Mouse (Mus musculus): Measurements from ENCODE around the gene Kremen1. TPM values are rescaled to one million over a fixed set of nuclear protein-coding genes. Genes with fewer than 3 reads are reported as not detected.
A peak's percentile ranks its signal among the peaks of the same experiment; 100 is the strongest.

Gene Kremen1
- polyA plus RNA-seq, 1 experiment = 27.8 TPM

DNA sequence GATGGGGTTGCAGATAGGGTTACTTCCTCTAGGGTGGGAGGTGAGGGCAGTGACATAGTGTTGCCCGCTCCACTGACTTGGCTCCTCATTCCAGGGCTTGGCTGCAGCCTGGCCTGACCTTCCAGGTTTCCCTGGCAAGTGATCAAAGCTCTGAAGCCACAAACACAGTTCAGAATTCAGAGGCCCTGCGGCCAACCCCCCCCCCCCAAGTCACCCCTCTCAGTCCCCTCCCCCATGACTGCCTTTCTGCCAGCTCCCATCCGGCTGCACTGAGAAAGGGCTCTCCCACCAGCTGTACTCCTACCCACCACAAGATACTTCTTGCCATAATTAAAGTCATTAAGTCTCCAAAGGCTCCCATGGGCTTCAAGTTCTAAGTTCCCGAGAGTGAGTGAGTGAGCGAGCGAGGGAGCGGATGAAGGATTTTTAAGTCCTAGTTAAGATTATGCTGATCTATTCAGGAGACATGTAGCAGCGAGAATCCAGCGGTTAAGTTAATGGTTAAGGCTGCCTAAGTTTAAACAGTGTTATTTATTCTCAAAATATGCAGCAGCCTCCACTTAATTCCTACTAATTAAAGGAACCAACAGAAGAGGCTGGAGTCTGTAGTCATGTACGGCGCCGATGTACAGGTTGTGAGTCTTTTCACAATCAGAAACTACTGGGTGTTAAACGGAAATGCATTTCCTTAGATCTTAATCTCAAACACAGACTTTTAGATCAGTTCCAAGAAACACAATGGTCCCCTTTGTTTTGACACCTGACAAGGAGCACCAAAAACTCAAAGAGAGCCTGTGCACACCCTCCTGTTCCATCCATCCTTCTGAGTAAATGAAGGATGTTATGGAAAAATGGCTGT, 36.0 kb upstream of the Kremen1 start:
- H3K27ac ChIP-seq (ENCODE audit: insufficient read depth, low read length) = no peak overlapping the region
- no peak overlapping the region for H3K9ac ChIP-seq (ENCODE audit: low read depth, poor library complexity, severe bottlenecking)
- TF ChIP-seq EP300 (IDR thresholded peaks at IDR 0.05; ENCODE audit: insufficient read depth, low read depth, low read length) (no peak), CTCF (IDR thresholded peaks at IDR 0.05; ENCODE audit: low read depth, low read length) (no peak), POLR2A (IDR thresholded peaks at IDR 0.05; ENCODE audit: insufficient read depth, low read length) (no peak)
- no peaks in the 10 kb centered on the region; the same call in 1 of the 2 replicates for H3K36me3 ChIP-seq (ENCODE audit: control insufficient read depth, insufficient read depth, low read length, poor library complexity, severe bottlenecking)
- H3K27me3 ChIP-seq (ENCODE audit: control insufficient read depth, insufficient read depth, low read length, poor library complexity, severe bottlenecking) = no peaks in the 10 kb centered on the region
- peaks cover 5% of the 10 kb centered on the region; the same call in 1 of the 2 replicates for H3K9me3 ChIP-seq (replicated peaks; ENCODE audit: control insufficient read depth, insufficient read depth, low read length, poor library complexity, severe bottlenecking)
- no peaks in the 10 kb centered on the region for H3K4me1 ChIP-seq (ENCODE audit: control insufficient read depth, insufficient read depth, low read length)
- H3K4me3 ChIP-seq (ENCODE audit: low read depth, low read length) = no peak overlapping the region

DNA sequence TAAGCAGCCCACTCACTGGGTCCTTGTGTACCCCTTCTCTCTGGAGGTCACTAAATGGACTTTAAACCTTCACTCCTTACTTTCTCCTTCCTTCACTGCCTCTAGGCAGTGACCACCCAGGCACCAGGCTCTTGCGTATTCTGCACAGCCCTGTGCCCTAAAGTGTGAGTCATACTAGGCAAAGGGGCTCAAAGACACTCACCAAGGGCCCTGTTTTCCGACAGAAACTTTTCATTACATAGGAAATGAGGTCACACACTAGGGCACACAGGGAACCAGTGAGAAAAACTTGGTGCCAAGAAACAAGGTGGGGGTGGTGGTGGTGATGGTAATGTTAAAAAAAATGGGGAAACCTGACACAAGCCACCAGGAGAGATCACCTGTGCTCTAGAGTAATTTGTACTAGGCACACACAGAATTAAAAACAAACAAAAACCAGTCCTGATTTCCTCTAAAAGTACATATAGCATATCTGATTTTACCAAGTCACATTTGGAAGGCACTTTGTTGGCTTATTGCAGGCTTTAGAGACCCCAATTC, 35.3 kb upstream of the Kremen1 start:
- Histone ChIP-seq H3K9ac (ENCODE audit: low read depth, poor library complexity, severe bottlenecking) (no peak overlapping the region), H3K4me1 (ENCODE audit: control insufficient read depth, insufficient read depth, low read length) (no peaks in the 10 kb centered on the region), H3K36me3 (ENCODE audit: control insufficient read depth, insufficient read depth, low read length, poor library complexity, severe bottlenecking) (no peaks in the 10 kb centered on the region; the same call in 1 of the 2 replicates), H3K27me3 (ENCODE audit: control insufficient read depth, insufficient read depth, low read length, poor library complexity, severe bottlenecking) (no peaks in the 10 kb centered on the region), H3K27ac (ENCODE audit: insufficient read depth, low read length) (no peak overlapping the region), H3K4me3 (ENCODE audit: low read depth, low read length) (no peak overlapping the region), H3K9me3 (replicated peaks; ENCODE audit: control insufficient read depth, insufficient read depth, low read length, poor library complexity, severe bottlenecking) (peaks cover 5% of the 10 kb centered on the region; the same call in 1 of the 2 replicates)
- TF ChIP-seq CTCF (IDR thresholded peaks at IDR 0.05; ENCODE audit: low read depth, low read length) (no peak), EP300 (IDR thresholded peaks at IDR 0.05; ENCODE audit: insufficient read depth, low read depth, low read length) (no peak), POLR2A (IDR thresholded peaks at IDR 0.05; ENCODE audit: insufficient read depth, low read length) (no peak)

DNA sequence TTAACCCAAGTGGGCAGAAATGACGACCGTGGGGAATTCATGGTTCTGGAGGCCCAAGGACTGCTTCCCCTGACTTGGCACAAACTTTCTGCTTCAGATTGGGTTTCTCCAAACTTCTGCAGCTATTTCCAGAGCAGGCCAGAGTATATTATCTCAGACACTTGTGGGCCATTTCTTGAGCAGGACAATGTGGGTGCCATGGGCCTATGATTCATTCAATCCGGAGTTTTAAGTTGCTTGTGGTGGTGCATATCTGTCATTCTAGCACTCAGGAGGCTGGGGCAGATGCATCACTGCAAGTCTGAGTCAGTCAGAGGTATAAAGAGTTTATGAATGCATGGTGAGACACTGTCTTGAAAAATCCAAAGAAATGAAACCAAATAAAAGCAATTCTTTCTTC, 33.4 kb upstream of the Kremen1 start:
- Histone ChIP-seq H3K9ac (ENCODE audit: low read depth, poor library complexity, severe bottlenecking) (no peak overlapping the region), H3K4me1 (ENCODE audit: control insufficient read depth, insufficient read depth, low read length) (no peaks in the 10 kb centered on the region), H3K36me3 (ENCODE audit: control insufficient read depth, insufficient read depth, low read length, poor library complexity, severe bottlenecking) (no peaks in the 10 kb centered on the region; the same call in 1 of the 2 replicates), H3K4me3 (ENCODE audit: low read depth, low read length) (no peak overlapping the region), H3K27me3 (ENCODE audit: control insufficient read depth, insufficient read depth, low read length, poor library complexity, severe bottlenecking) (no peaks in the 10 kb centered on the region), H3K27ac (ENCODE audit: insufficient read depth, low read length) (no peak overlapping the region), H3K9me3 (replicated peaks; ENCODE audit: control insufficient read depth, insufficient read depth, low read length, poor library complexity, severe bottlenecking) (peaks cover 5% of the 10 kb centered on the region; the same call in 1 of the 2 replicates)
- TF ChIP-seq EP300 (IDR thresholded peaks at IDR 0.05; ENCODE audit: insufficient read depth, low read depth, low read length) (no peak), POLR2A (IDR thresholded peaks at IDR 0.05; ENCODE audit: insufficient read depth, low read length) (no peak)

DNA sequence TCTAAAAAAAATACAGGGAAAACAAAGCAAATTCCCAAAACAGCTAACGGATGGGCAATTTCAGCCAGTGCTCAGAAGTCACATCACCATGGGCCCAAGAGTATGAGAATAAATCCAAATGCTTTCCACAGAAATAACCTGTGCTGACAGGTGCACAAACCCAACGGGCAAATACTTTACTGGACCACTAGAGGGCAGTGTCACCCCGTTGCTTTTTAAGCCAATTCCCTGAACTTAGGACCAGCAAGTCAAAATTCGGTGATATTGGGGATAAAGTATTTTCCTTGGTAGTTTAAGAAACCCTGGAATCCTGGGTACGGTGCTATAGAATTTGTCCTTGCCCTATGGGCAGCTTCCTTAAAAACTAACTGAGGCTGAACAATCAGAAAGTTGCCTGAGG, 29.3 kb upstream of the Kremen1 start:
- no peak overlapping the region for H3K27ac ChIP-seq (ENCODE audit: insufficient read depth, low read length)
- peaks cover 9% of the 10 kb centered on the region for H3K36me3 ChIP-seq (ENCODE audit: control insufficient read depth, insufficient read depth, low read length, poor library complexity, severe bottlenecking)
- no peak overlapping the region for H3K4me3 ChIP-seq (ENCODE audit: low read depth, low read length)
- H3K27me3 ChIP-seq (ENCODE audit: control insufficient read depth, insufficient read depth, low read length, poor library complexity, severe bottlenecking) = no peaks in the 10 kb centered on the region
- no peaks in the 10 kb centered on the region for H3K9me3 ChIP-seq (replicated peaks; ENCODE audit: control insufficient read depth, insufficient read depth, low read length, poor library complexity, severe bottlenecking)
- peak; percentile 17 for TF ChIP-seq CTCF (IDR thresholded peaks at IDR 0.05; ENCODE audit: low read depth, low read length)
- no peak for TF ChIP-seq EP300 (IDR thresholded peaks at IDR 0.05; ENCODE audit: insufficient read depth, low read depth, low read length)
- no peak for TF ChIP-seq POLR2A (IDR thresholded peaks at IDR 0.05; ENCODE audit: insufficient read depth, low read length)
- no peaks in the 10 kb centered on the region for H3K4me1 ChIP-seq (ENCODE audit: control insufficient read depth, insufficient read depth, low read length)
- no peak overlapping the region for H3K9ac ChIP-seq (ENCODE audit: low read depth, poor library complexity, severe bottlenecking)

DNA sequence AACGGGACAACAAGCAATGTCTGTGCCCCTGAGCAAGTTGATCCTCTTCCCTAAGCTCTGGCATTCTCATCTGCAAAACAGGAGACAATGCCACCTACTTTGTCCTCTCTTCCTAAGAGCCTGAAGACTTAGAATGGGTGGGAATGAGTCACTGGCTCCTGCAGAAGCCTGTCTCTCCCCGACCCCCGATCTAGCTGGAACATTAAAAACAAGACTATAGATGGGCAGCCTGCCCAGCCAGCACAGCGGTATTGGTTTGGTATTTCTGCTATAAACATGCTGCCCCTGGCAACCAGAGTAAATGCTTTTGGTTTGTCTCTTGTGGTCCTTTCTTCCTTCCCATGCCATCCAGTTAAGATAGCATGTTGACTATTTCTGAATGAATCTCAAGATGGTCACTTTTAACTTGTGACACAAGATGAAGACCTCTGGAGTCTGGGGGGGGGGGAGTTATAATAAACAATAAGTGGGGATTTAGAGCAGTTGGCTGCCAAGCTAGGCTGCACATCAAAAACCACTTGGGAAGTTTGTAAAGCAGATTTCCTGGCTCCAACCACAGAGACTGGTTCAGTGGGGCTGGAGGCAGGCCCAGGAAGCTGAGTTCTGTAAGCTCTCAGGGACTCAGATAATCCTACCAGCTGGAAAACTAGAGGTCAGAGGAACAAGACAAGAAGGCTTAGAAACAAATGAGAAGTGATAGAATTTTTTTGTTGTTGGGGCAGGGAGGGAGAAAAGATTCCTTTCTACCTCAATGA, 28.6 kb upstream of the Kremen1 start:
- TF ChIP-seq EP300 (IDR thresholded peaks at IDR 0.05; ENCODE audit: insufficient read depth, low read depth, low read length) (no peak), CTCF (IDR thresholded peaks at IDR 0.05; ENCODE audit: low read depth, low read length) (no peak), POLR2A (IDR thresholded peaks at IDR 0.05; ENCODE audit: insufficient read depth, low read length) (no peak)

More for the DNA sequence above, 28.6 kb upstream of the Kremen1 start:
- Histone ChIP-seq H3K27ac (ENCODE audit: insufficient read depth, low read length) (no peak overlapping the region), H3K9me3 (replicated peaks; ENCODE audit: control insufficient read depth, insufficient read depth, low read length, poor library complexity, severe bottlenecking) (no peaks in the 10 kb centered on the region), H3K4me1 (ENCODE audit: control insufficient read depth, insufficient read depth, low read length) (no peaks in the 10 kb centered on the region), H3K27me3 (ENCODE audit: control insufficient read depth, insufficient read depth, low read length, poor library complexity, severe bottlenecking) (no peaks in the 10 kb centered on the region), H3K9ac (ENCODE audit: low read depth, poor library complexity, severe bottlenecking) (no peak overlapping the region), H3K4me3 (ENCODE audit: low read depth, low read length) (no peak overlapping the region), H3K36me3 (ENCODE audit: control insufficient read depth, insufficient read depth, low read length, poor library complexity, severe bottlenecking) (peaks cover 11% of the 10 kb centered on the region)

Data from ES-Bruce4 (cell line).